Mouse (Mus musculus) adrenal gland, adult 18-20 months (tissue): Measurements from ENCODE around the gene Rarres1. TPM values are rescaled to one million over a fixed set of nuclear protein-coding genes. Genes with fewer than 3 reads are reported as not detected.

Experiments
- DNase-seq, 2 experiments: peaks; one replicate each; pipeline ENCODE4 v3.0.0; 2021 to 2022; ENCODE audit warnings: low spot score in 2 of 2
- total RNA-seq, 2 experiments: library from RNA; stranded (reverse); gene quantifications; 1 replicate in 1 of 2; 2 replicates in 1 of 2; pipeline ENCODE4 v1.2.3; 2021

The Rarres1 gene
- total RNA-seq, 2 experiments from 2014 or later = 0.23 to 0.83 TPM

GRCm38 (mm10) chr3:67429338-67429998 is 85.9 kb downstream of the Rarres1 start:
- no peak for DNase-seq

Other genes with a start within 250 kb of the Rarres1 start
- gene Mlf1, start 141.4 kb downstream of the Rarres1 start, total RNA-seq = 1 to 10 TPM; 2.0 to 2.1 TPM
- gene Gm17402, start 140.4 kb downstream of the Rarres1 start, total RNA-seq = not detected
- 100 to 1,000 TPM; 111 to 121 TPM for gene Gfm1, start 85.4 kb downstream of the Rarres1 start, total RNA-seq
- gene Lxn, start 51.6 kb downstream of the Rarres1 start, total RNA-seq = 10 to 100 TPM in 1 of 2 experiments, 1 to 10 TPM in 1; 6.9 to 10.4 TPM
- gene Mfsd1, start 67.2 kb upstream of the Rarres1 start, total RNA-seq = 10 to 100 TPM; 55.5 to 66.2 TPM